Mouse (Mus musculus) heart, adult 18-20 months (tissue): ENCODE data around the gene Ptprn2. TPM values are rescaled to one million over a fixed set of nuclear protein-coding genes. Genes with fewer than 3 reads are reported as not detected.

ENCODE experiments used
- DNase-seq, 2 experiments: peaks; one replicate each; pipeline ENCODE4 v3.0.0; 2021 to 2022; ENCODE audit warnings: mixed read lengths in 1 of 2
- total RNA-seq, 2 experiments: library from RNA; stranded (reverse); gene quantifications; 2 replicates each; pipeline ENCODE4 v1.2.3; 2021

Ptprn2 gene
- total RNA-seq, 2 experiments from 2014 or later = 0.07 to 0.18 TPM

- DNase-seq = no peak
These were observed 687.0 kb downstream of the Ptprn2 start for GRCm38 (mm10) chr12:117172529-117172884.

GRCm38 (mm10) chr12:117172885-117173529 is 687.5 kb downstream of the Ptprn2 start:
- DNase-seq = no peak

- DNase-seq = no peak
These were observed 688.7 kb downstream of the Ptprn2 start for GRCm38 (mm10) chr12:117174189-117174588.

- no peak for DNase-seq
These were observed 689.7 kb downstream of the Ptprn2 start for GRCm38 (mm10) chr12:117175072-117175681.

- no peak for DNase-seq
These were observed 690.8 kb downstream of the Ptprn2 start for GRCm38 (mm10) chr12:117176259-117176823.

GRCm38 (mm10) chr12:117187167-117187566 is 701.6 kb downstream of the Ptprn2 start:
- DNase-seq = no peak

GRCm38 (mm10) chr12:117192001-117192400 is 706.5 kb downstream of the Ptprn2 start:
- no peak for DNase-seq

- no peak for DNase-seq
These were observed 711.4 kb downstream of the Ptprn2 start for GRCm38 (mm10) chr12:117196721-117197425.

- DNase-seq = no peak
These were observed 712.6 kb downstream of the Ptprn2 start for GRCm38 (mm10) chr12:117198093-117198492.

- DNase-seq = peak; percentile 81 to 88
These were observed 714.6 kb downstream of the Ptprn2 start for GRCm38 (mm10) chr12:117200117-117200516.

GRCm38 (mm10) chr12:117200590-117200989 is 715.1 kb downstream of the Ptprn2 start:
- DNase-seq = peak; percentile 32 to 42

GRCm38 (mm10) chr12:117203506-117203905 is 718.0 kb downstream of the Ptprn2 start:
- DNase-seq = no peak

- no peak for DNase-seq
These were observed 719.4 kb downstream of the Ptprn2 start for GRCm38 (mm10) chr12:117204905-117205304.

GRCm38 (mm10) chr12:117207421-117208120 is 722.1 kb downstream of the Ptprn2 start:
- no peak for DNase-seq

GRCm38 (mm10) chr12:117210467-117210866 is 724.9 kb downstream of the Ptprn2 start:
- DNase-seq = no peak

GRCm38 (mm10) chr12:117213531-117213930 is 728.0 kb downstream of the Ptprn2 start:
- DNase-seq = no peak

- no peak for DNase-seq
These were observed 728.8 kb downstream of the Ptprn2 start for GRCm38 (mm10) chr12:117214272-117214671.

GRCm38 (mm10) chr12:117214919-117215318 is 729.4 kb downstream of the Ptprn2 start:
- DNase-seq = no peak

- DNase-seq = no peak
These were observed 736.4 kb downstream of the Ptprn2 start for GRCm38 (mm10) chr12:117221909-117222308.

GRCm38 (mm10) chr12:117224036-117224435 is 738.5 kb downstream of the Ptprn2 start:
- DNase-seq = peak in 1 of 2 experiments; percentile 53

GRCm38 (mm10) chr12:117227236-117227635 is 741.7 kb downstream of the Ptprn2 start:
- DNase-seq = peak; percentile 12 to 58

GRCm38 (mm10) chr12:117229442-117229841 is 743.9 kb downstream of the Ptprn2 start:
- DNase-seq = no peak
